Mouse (Mus musculus): Measurements from ENCODE around the gene Abcd4.

Gene Abcd4

DNA sequence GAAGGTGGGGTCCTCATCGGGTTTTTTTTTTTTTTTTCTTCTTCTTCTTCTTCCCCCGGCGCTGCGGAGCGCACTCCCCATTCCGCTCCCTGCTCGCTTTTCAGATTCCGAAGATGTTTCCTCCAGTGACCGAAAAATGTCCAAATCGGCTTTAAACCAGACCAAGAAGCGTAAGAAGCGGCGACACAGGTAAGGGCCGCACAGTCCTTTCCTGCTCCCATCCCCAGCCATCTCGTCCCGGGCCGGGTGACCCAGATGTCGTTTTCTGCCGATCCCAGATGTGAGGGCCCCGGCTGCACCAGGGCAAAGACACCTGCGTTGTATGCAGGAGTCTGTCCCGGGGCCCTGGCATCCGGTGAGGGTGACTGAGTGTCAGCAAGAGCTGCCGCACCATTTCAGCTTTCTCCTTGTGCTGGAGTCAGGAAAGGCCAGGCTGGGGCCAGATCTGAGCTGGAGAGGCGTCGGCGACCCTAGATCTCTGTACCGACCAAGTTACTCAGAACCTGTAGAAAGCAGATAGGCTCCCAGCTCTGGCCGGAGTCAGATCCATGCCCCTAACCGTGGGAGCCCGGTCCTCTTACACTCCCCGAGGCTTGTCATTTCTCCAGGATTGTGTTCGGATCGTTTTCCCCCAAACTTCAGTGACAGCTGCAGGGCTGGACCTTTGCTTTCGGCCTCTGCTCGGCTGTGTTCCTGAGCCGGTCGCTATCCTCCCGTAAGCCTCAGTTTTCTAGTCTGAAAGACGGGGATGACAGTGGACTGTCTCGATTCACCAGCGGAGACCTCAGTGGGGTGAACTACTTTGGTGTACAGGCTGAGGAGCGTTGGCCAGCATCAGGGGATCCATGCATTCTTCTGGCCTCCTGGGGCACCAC is 45.5 kb downstream of the Abcd4 start:
- DNase-seq: no peak

DNA sequence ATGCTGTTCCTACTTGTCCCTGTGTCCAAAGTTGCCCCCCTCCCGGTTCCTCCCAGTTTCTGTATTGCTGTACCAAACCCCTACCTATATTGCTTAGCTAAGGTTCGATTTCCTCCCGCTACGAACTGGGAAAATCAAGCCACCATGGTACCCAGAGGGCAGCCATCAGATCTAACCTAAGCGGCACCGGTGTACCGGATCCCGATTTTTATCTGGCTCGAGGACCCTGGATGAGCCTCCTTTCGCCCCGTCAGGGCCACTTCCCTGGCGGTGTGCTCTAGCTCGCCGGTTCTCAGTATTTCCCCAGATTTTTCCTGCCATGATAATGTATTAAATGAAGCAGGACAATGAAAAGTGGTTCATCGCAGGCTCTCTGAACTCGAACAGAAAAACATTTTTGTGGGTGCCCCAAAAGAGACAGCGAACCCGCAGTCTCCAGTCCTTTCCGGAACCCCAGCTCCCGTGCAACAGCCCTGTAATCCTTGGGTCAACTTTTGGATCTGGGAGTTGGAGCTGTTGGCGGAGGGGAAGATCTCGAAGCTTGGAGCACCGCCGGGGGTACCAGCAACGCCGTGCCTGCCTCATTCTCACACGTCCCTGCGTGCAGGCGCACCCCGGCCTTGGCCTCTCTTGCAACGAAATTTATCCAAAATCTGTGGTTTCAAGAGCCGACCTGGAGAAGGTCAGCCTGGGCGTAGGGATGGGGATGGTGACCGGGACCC is 46.4 kb downstream of the Abcd4 start:
- no peak for DNase-seq

DNA sequence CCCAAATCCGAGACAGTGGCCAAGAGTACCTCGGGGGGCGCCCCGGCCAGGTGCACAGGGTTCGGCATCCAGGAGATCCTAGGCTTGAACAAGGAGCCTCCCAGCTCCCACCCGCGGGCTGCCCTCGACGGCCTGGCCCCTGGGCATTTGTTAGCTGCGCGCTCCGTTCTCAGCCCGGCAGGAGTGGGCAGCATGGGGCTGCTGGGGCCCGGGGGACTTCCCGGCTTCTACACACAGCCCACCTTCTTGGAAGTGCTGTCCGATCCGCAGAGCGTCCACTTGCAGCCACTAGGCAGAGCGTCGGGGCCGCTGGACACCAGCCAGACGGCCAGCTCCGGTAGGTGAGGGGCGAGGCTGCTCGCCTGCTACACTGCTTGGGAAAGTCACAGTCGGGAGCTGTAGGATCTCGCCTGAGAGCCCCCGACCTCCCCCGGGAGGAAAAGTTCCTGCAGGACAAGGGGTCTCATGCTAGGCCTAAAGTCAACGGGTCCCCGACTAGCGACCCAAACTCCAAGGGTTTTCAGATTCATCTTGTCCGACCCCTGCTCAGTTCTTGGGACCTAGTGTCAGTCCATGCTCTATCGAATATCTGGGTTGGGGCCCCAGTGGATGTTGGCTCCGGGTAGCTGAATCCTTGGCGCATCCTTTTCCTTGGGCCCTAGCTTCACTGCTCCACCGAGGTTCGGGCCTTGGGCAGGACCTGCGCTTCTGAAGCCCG is 47.1 kb downstream of the Abcd4 start:
- DNase-seq: no peak

DNA sequence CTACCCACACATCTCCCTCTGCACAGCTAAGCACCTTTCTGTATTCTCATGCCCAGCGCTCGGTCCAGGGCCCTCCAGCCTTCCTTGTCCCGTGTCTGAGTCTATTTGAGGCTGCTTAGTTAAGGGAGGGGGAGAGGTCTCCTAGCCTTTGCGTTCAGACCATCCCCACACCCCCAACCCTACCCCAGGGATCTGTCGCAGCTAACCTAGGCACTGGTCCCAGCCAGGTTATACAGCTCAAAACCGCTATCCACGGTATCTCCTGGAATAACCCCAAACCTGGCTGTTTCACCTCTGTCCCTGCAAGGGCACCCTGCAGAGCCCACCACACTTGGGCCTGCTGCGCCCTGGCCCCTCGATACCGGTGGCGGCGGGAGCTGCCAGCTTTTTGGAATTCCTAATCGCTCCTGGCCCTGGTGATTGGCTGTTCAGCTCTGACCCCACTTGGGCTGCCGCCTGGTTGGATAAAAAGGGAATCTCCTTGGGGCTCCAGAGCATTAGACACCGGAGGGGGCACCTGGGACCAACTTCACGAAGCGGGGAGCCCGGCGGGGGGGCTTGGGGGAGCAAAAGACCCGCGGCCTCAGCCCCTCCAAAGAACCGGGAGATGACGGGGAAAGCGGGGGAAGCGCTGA is 47.8 kb downstream of the Abcd4 start, which contains the start of gene Vsx2:
Gene Vsx2 (plus strand): TSS at position 427 of the 635 bp plus-strand sequence.
- no peak for DNase-seq

DNA sequence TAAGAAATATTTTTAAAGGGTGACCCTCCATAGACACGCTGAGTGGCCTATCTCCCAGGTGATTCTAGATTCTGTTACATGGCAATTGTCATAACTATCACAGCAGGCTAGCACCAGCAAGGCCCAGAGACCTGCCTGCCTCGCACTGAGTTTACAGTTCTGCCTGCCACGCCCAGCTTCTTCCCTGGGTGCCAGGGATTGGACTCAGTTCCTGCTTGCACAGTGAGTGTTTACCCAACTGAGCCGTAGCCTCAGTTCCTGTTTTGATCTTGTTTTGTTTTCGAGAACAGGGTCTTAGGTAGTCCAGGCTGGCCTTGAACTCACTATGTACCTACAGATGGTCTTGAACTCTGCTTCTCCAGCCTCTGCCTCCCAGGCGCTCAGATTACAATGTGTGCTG is 49.6 kb downstream of the Abcd4 start:
- no peak for DNase-seq

DNA sequence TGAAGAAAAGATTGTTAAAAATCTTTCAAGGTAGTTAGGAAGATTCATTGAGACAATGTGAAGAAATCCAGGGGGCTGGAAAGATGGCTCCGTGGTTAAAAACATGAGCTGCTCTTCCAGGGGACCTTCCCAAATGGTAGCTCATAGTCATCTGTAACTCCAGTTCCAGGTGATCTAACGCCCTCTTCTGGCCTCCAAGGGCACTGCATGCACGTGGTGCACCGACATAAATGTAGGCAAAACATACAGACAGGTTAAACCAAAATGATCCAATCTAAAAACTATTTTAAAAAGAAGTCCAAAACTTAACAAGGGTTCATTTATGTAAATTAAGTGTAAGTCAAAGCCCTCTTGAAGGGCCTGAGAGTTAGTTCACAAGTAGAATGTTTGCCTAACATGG is 54.7 kb downstream of the Abcd4 start:
- no peak for DNase-seq

DNA sequence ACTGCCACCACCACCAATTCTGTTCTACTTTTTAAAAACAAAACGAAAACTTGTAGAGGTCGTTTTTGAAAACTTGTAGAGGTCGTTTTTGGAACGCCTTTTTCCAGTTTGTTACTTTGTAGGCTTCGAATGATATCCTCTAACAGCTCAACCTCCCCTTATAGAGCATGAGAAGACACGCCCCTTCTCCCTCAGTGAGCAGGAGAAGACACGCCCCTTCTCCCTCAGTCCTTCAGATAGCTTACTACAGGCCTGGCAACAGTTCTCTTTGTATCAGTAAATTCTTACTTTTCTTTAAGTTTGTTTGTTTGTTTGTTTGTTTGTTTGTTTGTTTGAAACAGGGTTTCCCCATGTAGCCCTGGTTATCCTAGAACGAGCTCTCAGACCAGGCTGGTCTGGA is 62.0 kb downstream of the Abcd4 start:
- no peak for DNase-seq
